Mouse (Mus musculus): ENCODE results near the gene Mfap4. TPM values are rescaled to one million over a fixed set of nuclear protein-coding genes. Genes with fewer than 3 reads are reported as not detected.

Gene Mfap4
- polyA plus RNA-seq, 1 experiment from 2014 or later, result not detected

DNA sequence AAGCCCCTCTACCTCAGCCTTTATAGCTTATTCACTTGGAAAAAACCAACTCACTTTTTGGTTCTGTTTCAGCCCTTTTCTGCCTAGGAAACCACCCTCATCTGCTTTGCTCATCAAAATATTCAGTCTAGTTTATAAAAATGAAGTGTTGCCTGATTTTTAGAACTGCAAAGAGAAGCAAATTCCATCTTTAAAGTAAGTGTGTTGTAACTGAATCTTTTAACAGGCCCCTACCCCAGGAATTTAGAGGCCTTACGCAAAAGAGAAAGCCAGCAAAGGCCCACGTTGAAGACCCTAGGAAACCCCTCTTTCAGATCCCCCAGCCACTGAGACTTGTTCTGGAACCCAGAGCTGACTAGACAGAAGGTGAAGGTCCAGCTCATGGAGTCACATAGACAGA lies 21.2 kb upstream of the Mfap4 start:
- H3K27me3 ChIP-seq, result peaks cover 7% of the 10 kb centered on the region
- in situ Hi-C loops (cut with MboI; ENCODE audit: low pct_unique_long_range_greater_than_20kb), result no loop called here
- ATAC-seq (no peak), DNase-seq (ENCODE audit: low read depth, low spot score) (no peak)
- no peak for TF ChIP-seq CTCF (IDR thresholded peaks at IDR 0.05)
- ChIA-PET CTCF (interaction anchor here (1.0 kb wide), 1 partner anchor 47 kb away, joined by 3 read pairs; no protein-coding TSS in a partner anchor), POLR2A (interaction anchor here (0.6 to 1.2 kb wide), 2 partner anchors 9 to 25 kb away, joined by 3 to 4 read pairs; no protein-coding TSS in a partner anchor)

DNA sequence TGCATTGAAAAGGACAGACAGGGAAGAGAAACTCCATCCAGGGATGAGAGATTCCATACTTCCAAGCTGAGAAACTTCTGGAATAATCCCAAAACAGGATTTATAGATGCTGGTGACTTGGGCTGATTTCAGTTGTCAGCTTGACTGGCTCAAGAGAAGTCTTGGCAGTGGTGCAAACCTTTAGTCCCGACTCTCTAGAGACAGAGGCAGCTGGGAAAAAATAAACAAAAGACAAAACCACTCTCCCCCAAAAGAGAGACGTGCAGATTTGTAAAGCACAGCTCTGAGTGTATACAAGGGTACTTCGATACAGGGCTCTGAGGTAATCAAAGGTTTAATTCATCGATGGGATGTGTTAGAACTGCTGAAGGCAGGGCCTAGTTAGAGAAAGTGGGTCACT lies 19.8 kb upstream of the Mfap4 start:
- ChIA-PET CTCF (no interaction called here), POLR2A (no interaction called here)
- ATAC-seq, result no peak
- in situ Hi-C loops (cut with MboI; ENCODE audit: low pct_unique_long_range_greater_than_20kb), result no loop called here
- DNase-seq (ENCODE audit: low read depth, low spot score), result no peak
- H3K27me3 ChIP-seq, result peaks cover 7% of the 10 kb centered on the region
- TF ChIP-seq CTCF (IDR thresholded peaks at IDR 0.05), result no peak

DNA sequence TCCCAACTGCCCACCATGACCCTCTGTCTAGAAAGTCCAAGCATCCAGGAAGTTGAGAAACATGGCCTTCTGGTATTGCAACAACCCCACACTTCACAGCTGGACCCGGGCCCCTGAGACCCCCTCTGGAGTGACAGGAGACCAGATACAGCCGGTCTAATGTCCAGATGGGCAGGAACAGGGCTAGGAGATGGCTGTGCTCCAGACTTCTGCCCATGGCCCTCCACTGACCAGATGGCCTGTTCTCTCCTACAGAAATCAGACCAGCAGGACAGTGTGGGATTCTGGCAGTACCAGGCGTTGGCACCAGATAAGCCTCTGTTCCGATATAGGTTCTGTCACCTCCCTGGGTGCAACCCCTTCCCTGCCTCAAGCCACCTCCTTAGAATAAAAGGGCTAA lies 16.7 kb upstream of the Mfap4 start:
- in situ Hi-C loops (cut with MboI; ENCODE audit: low pct_unique_long_range_greater_than_20kb), result no loop called here
- TF ChIP-seq CTCF (IDR thresholded peaks at IDR 0.05), result no peak
- POLR2A ChIA-PET, result no interaction called here
- DNase-seq (ENCODE audit: low read depth, low spot score), result no peak
- CTCF ChIA-PET, result no interaction called here
- peaks cover 4% of the 10 kb centered on the region for H3K27me3 ChIP-seq
- ATAC-seq, result no peak

DNA sequence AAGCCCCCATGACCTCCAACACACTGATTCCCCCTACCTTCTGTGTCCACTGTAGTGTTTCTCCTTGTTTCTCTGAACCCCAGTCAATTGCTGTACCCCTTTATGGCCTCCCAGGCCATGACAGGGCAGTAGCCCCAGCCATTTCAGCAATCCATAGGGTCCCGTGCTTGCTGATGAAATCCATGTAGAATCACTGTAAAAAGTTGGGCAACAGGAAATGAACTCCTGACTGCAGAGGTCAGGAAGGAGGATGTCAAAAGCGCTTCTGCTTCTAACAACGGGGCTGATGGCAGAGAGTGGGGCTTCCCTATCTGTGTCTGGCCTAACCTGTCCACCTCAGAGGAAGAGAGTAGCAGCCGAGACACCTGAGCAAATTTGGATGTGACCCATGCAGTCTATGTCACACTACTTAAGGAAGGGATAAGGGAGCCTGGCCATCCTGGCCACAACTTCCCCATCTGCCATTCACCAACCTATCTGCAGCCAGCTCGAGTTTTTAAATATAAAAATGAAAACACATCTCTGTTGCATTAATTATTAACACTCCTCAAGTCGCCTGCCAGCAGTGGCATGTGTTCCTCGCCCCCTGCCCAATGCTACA lies 15.8 kb upstream of the Mfap4 start:
- peaks cover 4% of the 10 kb centered on the region for H3K27me3 ChIP-seq
- TF ChIP-seq CTCF (IDR thresholded peaks at IDR 0.05), result no peak
- CTCF ChIA-PET, result no interaction called here
- ATAC-seq (no peak), DNase-seq (ENCODE audit: low read depth, low spot score) (no peak)
- POLR2A ChIA-PET, result no interaction called here
- in situ Hi-C loops (cut with MboI; ENCODE audit: low pct_unique_long_range_greater_than_20kb), result no loop called here

DNA sequence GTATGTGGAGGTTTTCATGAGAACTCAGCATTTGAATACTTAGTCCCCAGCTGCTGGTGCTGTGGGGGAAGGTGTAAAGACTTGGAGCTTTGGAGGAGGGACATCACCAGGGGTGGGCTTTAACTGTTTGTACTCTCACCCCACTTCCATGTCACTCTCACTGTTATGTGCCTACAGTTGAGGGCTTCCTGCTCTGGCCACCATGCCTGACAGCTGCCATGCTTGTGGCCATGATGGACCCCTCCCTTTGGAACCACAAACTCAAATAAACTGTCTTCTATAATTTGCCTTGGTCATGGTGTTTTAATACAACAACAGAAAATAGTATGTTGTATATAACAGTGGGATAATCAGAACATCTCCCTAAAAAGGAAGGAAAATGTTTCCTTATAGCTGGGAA lies 14.4 kb upstream of the Mfap4 start:
- no peak for DNase-seq (ENCODE audit: low read depth, low spot score)
- ATAC-seq, result no peak
- no peak for TF ChIP-seq CTCF (IDR thresholded peaks at IDR 0.05)
- ChIA-PET CTCF (no interaction called here), POLR2A (no interaction called here)
- in situ Hi-C loops (cut with MboI; ENCODE audit: low pct_unique_long_range_greater_than_20kb), result no loop called here
- peaks cover 4% of the 10 kb centered on the region for H3K27me3 ChIP-seq

DNA sequence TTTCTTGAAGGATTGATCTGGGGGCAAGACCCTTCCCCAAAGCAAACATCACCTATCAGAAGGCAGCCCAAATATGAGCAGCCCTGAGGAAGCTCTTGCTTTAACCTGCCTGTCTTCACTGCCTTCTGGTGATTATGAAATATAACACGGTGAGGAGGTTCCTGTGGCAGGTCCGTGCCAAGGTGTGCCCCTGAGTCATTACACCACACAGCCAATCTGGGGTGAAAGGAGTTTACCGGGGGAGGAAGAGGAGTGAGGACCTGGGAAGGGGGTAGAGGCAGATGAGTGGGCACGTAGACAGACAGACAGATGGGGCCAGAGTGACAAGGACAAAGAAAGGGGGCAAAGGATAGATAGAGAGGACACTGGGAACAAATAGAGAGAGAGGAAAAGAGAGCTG lies 11.6 kb upstream of the Mfap4 start:
- H3K27me3 ChIP-seq, result peaks cover 4% of the 10 kb centered on the region
- POLR2A ChIA-PET, result interaction anchor here (1.1 kb wide), 1 partner anchor 10 kb away, joined by 3 read pairs; no protein-coding TSS in a partner anchor
- CTCF ChIA-PET, result no interaction called here
- no peak for TF ChIP-seq CTCF (IDR thresholded peaks at IDR 0.05)
- no peak for DNase-seq (ENCODE audit: low read depth, low spot score)
- in situ Hi-C loops (cut with MboI; ENCODE audit: low pct_unique_long_range_greater_than_20kb), result no loop called here
- ATAC-seq, result no peak

DNA sequence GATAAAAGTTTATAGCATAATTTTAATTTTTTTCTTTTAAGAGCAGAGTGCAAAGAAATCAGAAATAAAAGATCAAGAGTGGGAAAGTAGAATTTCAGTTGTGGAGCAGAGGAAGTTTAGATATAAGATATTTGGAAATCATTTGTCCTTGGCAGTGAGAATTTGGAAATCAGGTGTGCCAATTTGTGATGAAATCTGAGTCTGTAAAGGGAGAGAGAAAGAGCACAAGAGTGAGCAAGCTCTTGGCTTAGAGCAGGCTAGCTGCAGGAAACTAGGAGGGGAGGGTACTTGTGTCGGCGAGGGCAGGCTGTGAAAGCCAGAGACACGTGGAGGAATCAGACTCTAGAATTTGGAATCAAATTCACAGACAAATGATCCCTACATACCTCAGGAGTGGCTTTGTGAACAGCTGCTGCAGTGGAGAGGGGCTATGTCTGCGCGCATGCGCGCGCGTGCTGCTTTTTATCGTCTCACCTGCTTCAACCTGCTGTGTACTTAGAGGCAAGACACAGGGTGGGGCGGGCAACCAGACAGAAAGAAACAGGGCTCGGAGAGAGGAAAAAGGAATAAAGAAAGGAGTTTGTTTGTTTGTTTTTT lies 8.3 kb upstream of the Mfap4 start:
- ATAC-seq (no peak), DNase-seq (ENCODE audit: low read depth, low spot score) (no peak)
- in situ Hi-C loops (cut with MboI; ENCODE audit: low pct_unique_long_range_greater_than_20kb), result no loop called here
- ChIA-PET CTCF (no interaction called here), POLR2A (no interaction called here)
- peaks cover 4% of the 10 kb centered on the region for H3K27me3 ChIP-seq
- TF ChIP-seq CTCF (IDR thresholded peaks at IDR 0.05), result no peak

DNA sequence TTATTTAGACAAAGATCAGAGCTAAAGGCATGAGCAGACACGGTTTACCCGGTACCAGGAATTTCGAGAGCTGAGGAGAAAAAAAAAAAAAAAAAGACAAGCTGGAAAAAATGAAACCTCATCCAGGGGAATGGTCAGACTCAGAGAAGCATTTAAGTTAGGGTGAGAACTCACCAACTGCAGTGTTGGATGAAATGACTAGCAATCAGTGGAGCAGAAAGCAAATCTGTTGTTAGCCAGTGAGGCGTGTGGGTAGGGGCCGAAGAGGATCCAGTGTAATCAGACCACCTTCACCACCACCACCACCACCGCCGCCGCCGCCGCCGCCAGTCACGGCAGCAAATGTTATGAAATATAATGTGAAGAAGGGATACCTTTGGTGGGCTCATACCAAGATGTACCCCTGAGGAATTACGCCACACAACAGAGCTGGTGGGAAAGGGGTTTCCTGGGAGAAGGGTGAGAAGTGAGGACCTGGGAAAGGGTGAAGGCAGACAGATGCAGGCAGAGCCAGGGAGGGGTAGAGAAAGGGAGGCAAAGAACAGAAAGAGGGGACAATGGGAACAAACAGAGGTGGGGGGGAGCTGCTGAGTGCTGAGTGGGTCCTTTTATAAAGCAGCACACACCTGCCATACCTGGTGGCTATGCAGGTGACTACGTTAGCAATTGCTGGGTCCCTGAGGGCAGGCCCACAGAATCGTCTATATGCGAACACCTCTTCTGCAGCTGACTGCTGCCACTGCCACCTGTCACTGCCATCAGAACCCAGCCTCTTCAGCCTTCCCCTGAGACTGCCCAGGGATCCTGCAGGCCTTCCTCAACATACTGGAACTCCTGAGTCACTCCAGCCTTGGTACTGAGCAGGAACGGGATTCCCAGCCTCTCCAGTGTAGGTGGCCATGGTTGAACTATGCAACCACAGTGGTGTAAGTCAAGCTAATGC lies 7.4 kb upstream of the Mfap4 start:
- ATAC-seq, result no peak
- no peaks in the 10 kb centered on the region for H3K27me3 ChIP-seq
- ChIA-PET CTCF (no interaction called here), POLR2A (interaction anchor here (0.7 kb wide), 1 partner anchor 24 kb away, joined by 3 read pairs; the partner anchor contains the start of gene Rnf112)
- no peak for TF ChIP-seq CTCF (IDR thresholded peaks at IDR 0.05)
- DNase-seq (ENCODE audit: low read depth, low spot score), result no peak
- in situ Hi-C loops (cut with MboI; ENCODE audit: low pct_unique_long_range_greater_than_20kb), result no loop called here

DNA sequence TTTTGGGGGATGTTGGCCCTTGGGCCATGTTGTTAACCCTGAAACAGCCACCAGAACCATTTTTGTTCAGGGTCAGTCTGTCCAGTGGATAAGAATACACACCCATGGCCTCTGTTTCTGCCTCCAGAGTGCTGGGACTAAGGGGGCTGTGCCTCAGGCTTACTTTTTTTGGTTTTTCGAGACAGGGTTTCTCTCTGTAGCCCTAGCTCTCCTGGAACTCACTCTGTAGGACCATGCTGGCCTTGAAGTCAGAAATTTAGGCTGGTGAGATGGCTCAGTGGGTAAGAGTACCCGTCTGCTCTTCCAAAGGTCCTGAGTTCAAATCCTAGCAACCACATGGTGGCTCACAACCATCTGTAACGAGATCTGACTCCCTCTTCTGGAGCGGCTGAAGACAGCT lies 6.4 kb upstream of the Mfap4 start:
- POLR2A ChIA-PET, result interaction anchor here (1.1 kb wide), 1 partner anchor 16 kb away, joined by 3 read pairs; no protein-coding TSS in a partner anchor
- no peak for DNase-seq (ENCODE audit: low read depth, low spot score)
- CTCF ChIA-PET, result no interaction called here

DNA sequence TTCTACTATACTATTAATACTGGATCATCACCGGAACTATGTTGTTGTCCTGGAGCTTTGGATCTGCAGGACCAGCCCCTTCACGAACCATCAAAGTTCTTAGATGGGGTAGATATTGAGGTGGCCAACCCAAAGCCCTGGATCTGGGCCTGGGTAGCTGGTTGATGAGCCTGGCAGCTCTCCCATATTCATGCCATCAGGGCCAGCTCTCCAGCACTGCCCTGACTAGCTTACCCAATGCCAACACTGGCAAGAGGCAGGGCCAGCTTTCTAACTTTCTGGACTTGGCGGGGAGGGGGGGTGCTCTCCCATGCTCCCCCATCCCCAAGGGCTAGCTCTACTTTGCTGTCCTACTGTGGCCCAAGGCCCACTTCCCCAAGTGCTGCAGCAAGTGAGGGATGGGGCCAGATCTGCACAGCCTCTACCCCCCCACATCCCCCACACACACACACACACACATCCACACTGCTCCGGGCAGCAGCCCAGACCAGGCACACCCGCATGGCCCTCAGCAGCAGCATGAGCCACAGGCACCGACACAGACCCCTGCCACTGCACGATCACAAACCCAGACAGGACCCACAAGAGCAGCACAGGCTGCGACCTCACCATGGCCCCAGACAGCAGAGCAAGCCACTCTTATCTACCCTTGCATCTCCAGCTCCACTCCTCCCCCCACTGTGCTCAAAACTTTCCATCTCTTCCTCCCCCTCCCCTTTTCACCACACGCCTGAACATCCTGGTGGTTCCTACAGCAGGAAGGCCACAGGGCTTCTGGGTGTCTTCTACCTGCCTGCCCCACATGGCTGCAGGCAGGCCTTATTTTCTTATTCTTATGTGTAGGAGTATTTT lies 3.8 kb upstream of the Mfap4 start:
- in situ Hi-C loops (cut with MboI; ENCODE audit: low pct_unique_long_range_greater_than_20kb), result no loop called here
- ChIA-PET POLR2A (no interaction called here), CTCF (no interaction called here)
- ATAC-seq, result no peak
- TF ChIP-seq CTCF (IDR thresholded peaks at IDR 0.05), result no peak
- DNase-seq (ENCODE audit: low read depth, low spot score), result no peak
- H3K27me3 ChIP-seq, result no peaks in the 10 kb centered on the region

More for the DNA sequence above, 6.4 kb upstream of the Mfap4 start:
- no peak for ATAC-seq
- H3K27me3 ChIP-seq, result no peaks in the 10 kb centered on the region
- no peak for TF ChIP-seq CTCF (IDR thresholded peaks at IDR 0.05)
- in situ Hi-C loops (cut with MboI; ENCODE audit: low pct_unique_long_range_greater_than_20kb), result no loop called here

All from Patski (cell line).